Mouse (Mus musculus) bone marrow macrophage, adult 2 months (primary cell): ENCODE measurements at regions not wholly inside any gene's neighbourhood (a gene's known extent, or its start where the extent isn't known, plus 50 kb on each side); places are given as distances from the start of the nearest gene placed in this dataset.

ENCODE experiments used
- H3K27ac ChIP-seq: 2 replicates; pipeline ENCODE4 v1.5.1; 2012; ENCODE audit warnings: low read depth, low read length; ENCODE audit not compliant: insufficient read depth
- H3K4me1 ChIP-seq: 2 replicates; pipeline ENCODE4 v1.6.1; 2012; ENCODE audit warnings: low read length; ENCODE audit not compliant: control insufficient read depth, insufficient read depth
- H3K4me3 ChIP-seq: 2 replicates; pipeline ENCODE4 v1.5.1; 2012; ENCODE audit warnings: mild to moderate bottlenecking, low read length, moderate library complexity; ENCODE audit not compliant: insufficient read depth
- CTCF ChIP-seq: IDR thresholded peaks from 2 replicates; pipeline ENCODE4 v1.5.1; 2012; ENCODE audit warnings: low read depth, mild to moderate bottlenecking, low read length, moderate library complexity
- POLR2A ChIP-seq: IDR thresholded peaks from 2 replicates; pipeline ENCODE4 v1.6.1; 2012; ENCODE audit warnings: mild to moderate bottlenecking, low read depth, low read length, borderline replicate concordance

DNA sequence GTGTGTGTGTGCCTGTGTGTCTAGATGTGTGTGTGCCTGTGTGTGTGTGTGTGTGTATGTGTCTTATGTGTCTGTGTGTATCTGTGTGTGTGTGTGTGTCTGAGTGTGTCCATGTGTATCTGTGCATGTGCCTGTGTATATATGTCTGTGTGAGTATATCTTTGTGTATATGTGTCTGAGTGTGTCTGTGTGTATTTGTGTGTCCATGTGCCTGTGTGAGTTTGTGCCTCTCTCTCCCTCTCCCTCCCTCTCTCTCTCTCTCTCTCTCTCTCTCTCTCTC lies 234.7 kb downstream of the Cd83 start:
- H3K27ac ChIP-seq = no peak overlapping the region
- H3K4me3 ChIP-seq = no peak overlapping the region
- H3K4me1 ChIP-seq = no peaks in the 10 kb centered on the region
- TF ChIP-seq CTCF = no peak
- no peak for TF ChIP-seq POLR2A

DNA sequence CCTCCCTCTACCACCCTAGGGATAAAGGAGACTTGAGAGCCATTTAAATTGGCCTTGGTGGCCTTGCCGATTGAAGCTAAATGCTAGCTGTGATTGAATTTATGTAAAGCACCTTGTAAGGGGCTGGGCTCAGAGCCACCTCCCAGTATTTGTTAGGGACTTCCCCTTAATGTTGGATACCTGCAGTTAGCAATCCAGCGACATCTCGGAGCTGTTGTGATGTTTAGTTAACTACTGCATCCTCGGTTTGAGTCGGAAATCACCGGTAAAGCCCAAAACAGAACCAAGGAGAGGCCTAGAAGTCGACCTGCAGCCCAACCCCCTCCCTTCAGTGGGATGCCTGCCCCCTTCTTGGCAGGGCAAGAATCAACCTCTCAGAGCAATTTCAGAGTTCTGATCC lies 236.3 kb downstream of the Cd83 start:
- H3K4me3 ChIP-seq = no peak overlapping the region
- H3K27ac ChIP-seq = no peak overlapping the region
- H3K4me1 ChIP-seq = no peaks in the 10 kb centered on the region
- TF ChIP-seq POLR2A = no peak
- no peak for TF ChIP-seq CTCF

DNA sequence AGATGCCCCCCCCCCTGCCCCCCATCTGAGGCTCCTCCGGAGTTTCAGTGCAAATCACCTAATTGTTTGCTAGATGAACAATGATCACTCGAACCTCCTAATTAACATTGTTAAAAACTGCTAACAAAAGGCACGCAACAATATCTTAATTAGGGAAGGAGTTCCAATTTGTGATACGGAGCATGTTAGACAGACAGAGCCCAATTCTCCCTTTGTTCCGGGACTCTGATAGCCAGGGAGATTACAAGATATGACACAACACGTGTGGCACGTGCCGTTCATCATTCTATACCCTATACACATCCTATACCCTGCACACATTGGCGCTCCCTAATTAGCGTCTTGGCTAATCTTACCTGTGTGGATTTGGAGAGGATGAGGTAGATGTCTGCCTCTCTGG lies 237.5 kb downstream of the Cd83 start:
- Histone ChIP-seq H3K27ac (no peak overlapping the region), H3K4me3 (no peak overlapping the region), H3K4me1 (no peaks in the 10 kb centered on the region)
- TF ChIP-seq POLR2A (no peak), CTCF (no peak)

DNA sequence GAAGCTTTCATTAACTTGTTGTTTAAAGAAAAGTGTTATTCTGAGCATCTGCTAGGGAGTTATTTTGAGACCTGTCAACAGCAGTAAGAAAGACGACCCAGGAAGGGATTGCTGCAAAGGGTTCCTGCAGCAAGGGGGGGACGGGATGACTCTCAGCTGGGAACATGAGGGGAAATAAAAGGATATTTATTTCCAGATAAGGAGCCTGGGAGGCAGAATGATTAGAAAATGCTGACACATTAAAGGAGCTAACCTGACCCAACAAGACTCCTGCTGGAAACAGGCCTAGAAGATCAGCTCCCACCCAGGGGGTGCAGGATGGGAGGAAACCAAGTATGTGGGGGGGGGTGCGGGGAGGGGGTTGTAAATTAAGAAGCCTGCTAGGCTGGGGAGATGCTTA lies 240.0 kb downstream of the Cd83 start:
- Histone ChIP-seq H3K4me1 (no peaks in the 10 kb centered on the region), H3K4me3 (no peak overlapping the region)

DNA sequence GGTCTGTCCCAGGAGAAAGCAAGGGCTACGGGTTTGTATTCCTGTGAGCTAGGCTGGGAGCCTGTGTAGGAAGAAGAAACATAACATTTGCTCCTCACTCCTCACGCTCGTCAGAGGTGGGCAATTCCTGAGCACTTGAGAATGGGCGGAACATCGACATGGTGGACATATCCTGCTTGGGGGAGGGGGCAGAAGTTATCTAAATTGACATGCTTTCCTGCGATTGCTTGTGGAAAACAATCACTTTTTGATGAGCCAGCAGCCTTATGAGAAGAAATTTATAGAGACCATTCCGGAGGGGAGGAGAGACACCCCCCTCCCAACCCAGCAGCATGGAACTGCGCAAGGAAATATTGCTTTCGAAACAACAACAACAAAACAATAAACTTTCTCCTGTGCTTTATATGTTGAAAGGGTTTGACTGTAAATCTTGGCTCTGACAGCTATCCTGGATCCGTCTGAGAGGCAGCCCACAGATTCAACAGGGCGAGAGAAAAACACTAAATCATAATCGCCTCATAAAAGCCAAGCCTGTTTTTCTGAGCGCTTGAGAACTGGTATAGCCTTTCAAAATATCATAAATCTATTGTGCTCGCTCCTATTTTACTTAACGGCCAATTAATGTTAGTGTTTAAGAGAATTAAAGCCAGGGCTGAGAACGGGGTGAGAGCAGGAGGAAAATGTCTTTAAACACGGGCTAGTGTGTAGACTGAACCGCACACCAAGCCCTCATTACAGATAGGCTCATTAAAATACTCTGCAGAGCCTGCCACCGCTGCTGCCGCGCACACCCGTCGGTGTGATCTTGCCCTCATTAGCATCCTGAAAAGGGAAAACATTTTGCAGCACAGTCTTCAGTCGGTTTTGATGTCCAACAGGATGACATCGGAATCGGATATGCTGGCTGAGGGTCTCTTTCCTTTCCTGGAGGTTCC lies 242.0 kb downstream of the Cd83 start:
- Histone ChIP-seq H3K4me1 (no peaks in the 10 kb centered on the region), H3K4me3 (no peak overlapping the region), H3K27ac (no peak overlapping the region)
- TF ChIP-seq POLR2A (no peak), CTCF (no peak)

More for the DNA sequence above, 240.0 kb downstream of the Cd83 start:
- TF ChIP-seq POLR2A = no peak
- no peak overlapping the region for H3K27ac ChIP-seq

DNA sequence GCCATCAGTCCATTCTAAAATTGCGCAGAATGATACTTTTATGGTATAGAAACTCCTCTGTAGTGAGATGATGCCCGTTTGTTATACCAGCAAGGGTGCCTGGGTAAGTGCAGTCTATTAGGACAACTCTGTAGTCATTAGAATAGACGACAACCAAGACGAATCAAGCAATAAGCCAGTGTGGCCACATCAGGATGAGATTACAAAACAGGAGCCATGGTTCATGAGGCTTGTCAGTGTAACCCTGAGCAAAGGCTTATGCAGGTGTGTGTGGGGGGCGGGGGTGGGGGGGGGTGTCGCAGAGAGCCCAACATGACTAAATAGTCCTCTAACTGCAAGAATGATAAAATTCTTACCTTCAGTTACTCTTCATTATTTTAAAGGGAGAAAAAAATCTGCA lies 243.5 kb downstream of the Cd83 start:
- TF ChIP-seq CTCF = no peak
- TF ChIP-seq POLR2A = no peak
- Histone ChIP-seq H3K4me1 (no peaks in the 10 kb centered on the region), H3K27ac (no peak overlapping the region), H3K4me3 (no peak overlapping the region)

DNA sequence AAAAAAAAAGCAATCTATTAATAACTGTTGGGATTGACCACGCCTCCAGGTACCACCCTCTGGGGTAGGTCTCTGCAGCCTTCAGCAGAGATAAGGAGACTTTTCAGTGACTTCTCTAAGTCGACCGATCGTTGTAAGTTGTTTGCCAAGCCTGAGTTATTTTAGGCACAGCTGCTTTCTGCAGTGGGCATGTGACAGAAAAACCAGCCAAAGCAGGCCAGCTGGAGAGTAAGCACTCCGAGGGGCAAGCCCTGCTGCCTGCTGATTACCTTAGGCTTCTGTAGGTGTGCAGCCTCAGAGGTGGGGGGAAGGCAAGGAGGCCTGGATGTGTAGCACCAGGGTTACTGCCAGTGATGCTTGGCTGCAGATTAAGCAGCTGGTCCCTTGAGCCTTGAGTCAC lies 246.0 kb downstream of the Cd83 start:
- no peak for TF ChIP-seq POLR2A
- TF ChIP-seq CTCF = no peak
- H3K27ac ChIP-seq = no peak overlapping the region
- H3K4me3 ChIP-seq = no peak overlapping the region
- no peaks in the 10 kb centered on the region for H3K4me1 ChIP-seq

DNA sequence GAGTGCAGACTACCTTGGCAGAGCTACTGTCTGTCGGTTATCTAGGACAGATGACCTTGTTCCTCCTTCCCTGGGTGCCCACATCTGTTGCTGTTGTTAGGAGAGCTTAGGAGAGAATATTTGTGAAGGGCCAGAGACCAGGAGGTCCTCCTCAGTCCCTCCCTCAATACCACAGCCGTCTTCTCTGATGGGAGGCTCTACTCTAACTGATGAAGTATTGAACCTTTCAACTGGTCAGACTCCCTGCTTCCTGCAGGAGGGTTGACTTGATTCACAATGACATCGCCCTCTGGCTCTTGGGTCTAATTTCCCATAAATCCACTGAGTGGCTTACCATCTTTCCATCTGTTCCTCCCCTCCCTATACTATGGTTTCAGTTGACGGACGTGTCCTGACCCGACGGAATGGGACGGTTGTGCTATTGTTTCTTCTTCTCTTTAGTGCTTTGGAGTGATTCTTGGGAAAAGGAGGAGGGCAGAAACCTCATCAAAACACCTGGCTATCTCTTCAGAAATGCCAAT lies 253.3 kb downstream of the Cd83 start:
- TF ChIP-seq POLR2A = no peak
- TF ChIP-seq CTCF = no peak
- no peaks in the 10 kb centered on the region for H3K4me1 ChIP-seq
- no peak overlapping the region for H3K4me3 ChIP-seq
- no peak overlapping the region for H3K27ac ChIP-seq

DNA sequence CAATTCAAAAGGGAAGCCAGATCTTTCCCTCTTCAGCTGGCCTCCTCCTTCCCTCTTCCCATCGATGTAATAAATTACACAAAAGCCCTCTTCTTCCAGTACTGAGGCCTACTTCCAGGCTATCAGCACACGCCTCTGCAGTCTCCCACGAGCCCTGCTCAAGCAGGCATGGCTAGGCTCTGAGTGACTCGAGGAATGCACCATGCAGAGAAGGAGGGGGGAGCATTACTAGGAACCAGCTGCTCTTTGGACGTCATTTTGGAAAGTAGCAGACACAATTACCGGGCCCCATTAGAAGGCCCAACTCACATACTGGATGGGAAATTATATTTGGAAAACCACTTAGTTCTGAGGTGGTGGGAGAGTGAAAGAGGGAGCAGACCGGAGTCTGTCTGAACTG lies 253.7 kb downstream of the Cd83 start:
- H3K4me3 ChIP-seq = no peak overlapping the region
- H3K27ac ChIP-seq = no peak overlapping the region
- H3K4me1 ChIP-seq = no peaks in the 10 kb centered on the region
- TF ChIP-seq CTCF = no peak
- TF ChIP-seq POLR2A = no peak

DNA sequence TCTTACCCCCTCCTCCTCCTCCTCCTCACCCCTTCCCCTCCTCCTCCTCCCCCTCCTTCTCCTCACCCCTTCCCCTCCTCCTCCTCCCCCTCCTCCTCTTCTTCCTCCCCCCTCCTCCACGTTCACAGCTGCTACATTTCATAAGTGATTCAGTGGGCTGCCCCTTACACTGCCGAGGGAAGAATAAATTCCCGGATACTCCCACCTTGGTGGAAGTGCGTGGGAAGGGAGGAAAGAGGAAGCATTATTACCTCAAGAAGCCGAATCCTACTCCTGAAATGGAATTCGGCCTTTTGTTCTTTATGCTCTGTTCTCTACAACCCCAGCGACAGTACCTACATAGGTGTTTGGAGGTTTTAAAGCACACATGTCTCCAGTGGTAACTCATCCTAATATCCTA lies 256.1 kb downstream of the Cd83 start:
- no peaks in the 10 kb centered on the region for H3K4me1 ChIP-seq
- no peak overlapping the region for H3K27ac ChIP-seq
- no peak for TF ChIP-seq POLR2A
- TF ChIP-seq CTCF = no peak
- no peak overlapping the region for H3K4me3 ChIP-seq
